Mouse (Mus musculus): ENCODE results near the gene Uvrag.

The Uvrag gene

DNA sequence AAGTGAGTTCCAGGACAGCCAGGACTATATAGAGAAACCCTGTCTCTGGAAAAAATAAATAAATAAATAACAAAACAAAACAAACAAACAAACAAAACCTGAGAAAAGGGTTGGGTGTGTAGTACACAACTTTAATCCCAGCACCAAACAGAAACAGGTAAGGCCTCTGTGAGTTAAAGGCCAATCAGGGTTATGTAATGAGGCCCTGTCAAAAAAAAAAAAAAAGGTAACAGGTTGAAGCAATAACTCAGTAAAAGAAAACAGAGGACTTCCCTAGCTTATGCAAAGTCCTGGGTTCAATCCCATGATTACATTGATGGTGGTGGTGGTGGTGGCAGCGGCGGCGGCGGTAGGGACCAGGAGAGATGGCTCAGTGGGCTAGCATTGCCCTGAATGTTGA, 3.4 kb downstream of the Uvrag start:
- no peak for DNase-seq

DNA sequence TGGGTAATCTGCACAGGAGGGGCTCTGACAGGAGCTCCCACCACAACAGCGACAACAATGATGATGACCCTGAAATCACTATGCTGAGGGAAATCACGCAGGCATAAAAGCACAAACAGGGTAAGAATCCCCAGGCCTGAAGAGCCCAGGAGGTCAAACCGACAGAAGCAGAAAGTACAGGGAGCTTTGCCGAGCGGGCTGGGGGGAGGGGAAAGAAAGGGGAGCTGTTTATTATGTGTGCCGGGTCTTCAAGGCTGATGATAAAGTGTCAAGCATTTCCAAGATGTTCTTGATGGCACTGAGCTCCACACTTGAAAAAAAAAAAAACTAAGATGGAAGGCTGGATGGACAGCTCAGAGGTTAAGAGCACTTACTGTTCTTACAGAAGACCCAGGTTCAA, 4.2 kb downstream of the Uvrag start:
- DNase-seq, result no peak

DNA sequence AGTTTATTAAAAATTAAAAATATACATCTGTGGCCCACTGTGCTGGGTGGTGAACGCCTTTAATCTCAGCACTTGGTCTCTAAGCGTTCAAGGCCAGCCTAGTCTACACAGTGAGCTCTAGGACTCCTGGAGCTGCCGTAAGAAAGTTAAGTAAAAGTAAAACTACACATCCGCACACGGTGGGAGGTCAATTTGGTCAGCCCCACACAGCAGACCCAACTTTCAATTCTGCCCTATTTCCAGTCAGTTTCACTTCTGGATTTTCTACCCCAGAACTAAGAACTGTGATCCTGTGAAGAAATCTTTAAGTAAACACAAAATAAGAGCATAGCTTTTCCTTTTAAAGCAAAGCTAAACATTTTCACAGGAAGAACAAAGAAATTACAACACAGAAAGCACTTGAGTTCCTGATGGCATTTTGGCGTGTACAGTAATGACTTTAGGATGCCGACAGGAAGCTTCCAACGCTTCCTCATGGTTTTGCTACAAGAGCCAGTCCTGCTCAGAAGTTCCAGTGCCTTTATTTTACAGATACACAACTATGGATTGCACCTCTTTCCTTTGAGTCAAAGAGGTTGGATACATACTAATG, 7.0 kb downstream of the Uvrag start:
- no peak for DNase-seq

DNA sequence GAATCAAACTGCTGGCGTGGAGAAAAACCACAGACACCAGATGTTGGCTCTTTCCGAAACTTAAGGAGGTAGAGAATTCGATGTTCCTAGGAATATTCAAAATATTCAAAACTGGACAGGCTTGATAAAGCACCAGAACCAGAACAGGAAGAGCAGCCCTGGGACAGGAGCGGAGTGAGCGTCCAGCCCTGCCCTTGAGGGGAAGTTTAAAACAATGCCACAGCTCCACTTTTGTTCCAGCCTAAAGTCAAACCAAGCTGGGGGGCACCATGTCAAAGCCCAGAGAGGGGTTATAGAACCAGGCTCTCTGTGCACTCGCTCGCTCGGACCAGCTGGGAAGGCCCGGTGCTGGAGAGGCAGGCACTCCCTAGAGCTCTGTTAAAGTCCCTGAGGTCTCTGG, 8.3 kb downstream of the Uvrag start:
- no peak for DNase-seq

DNA sequence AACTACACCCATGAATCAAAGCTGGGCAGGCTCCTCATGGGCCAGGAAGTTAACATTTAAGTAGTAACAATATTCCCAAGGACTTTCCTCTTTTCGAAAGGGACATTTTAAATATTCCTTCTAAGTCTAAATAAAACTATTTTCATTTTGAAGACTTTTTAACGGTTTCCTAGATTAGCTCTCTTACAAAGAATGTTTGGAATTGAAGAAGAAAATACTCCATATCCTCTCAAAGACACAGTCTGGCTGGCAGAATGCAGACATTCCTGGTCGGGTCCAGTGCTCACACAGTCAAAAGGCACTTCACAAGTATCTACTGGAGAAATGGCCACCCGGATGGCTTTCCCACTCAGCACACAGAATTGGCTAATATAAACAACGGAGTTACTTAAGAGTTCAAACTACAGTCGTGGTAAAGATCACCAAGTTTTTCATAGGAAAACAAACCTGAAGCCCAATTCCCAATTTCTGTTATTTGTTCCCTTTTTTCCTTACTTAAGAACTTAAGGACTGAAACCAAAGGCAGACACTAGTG, 9.1 kb downstream of the Uvrag start:
- DNase-seq, result peak in 1 of 2 experiments; percentile 59

DNA sequence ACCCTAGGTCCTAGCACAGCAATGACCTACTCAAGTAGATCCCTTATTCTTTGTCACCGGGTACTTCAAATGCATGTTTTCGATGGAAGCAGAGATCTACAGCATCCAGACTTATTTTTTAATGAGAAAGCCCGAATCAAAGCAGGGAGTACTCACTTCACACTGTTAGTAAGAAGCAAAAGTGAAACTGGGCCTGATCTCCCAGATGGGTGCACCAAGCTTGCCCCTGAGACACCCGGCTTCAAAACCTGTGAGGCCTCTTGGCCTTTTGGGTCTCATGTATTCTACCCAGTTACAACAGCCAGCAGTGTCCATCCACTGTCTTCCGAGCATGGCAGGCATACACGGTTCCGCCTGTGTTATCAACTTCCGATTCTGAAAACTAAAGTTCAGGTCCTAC, 12.0 kb downstream of the Uvrag start:
- DNase-seq, result no peak

DNA sequence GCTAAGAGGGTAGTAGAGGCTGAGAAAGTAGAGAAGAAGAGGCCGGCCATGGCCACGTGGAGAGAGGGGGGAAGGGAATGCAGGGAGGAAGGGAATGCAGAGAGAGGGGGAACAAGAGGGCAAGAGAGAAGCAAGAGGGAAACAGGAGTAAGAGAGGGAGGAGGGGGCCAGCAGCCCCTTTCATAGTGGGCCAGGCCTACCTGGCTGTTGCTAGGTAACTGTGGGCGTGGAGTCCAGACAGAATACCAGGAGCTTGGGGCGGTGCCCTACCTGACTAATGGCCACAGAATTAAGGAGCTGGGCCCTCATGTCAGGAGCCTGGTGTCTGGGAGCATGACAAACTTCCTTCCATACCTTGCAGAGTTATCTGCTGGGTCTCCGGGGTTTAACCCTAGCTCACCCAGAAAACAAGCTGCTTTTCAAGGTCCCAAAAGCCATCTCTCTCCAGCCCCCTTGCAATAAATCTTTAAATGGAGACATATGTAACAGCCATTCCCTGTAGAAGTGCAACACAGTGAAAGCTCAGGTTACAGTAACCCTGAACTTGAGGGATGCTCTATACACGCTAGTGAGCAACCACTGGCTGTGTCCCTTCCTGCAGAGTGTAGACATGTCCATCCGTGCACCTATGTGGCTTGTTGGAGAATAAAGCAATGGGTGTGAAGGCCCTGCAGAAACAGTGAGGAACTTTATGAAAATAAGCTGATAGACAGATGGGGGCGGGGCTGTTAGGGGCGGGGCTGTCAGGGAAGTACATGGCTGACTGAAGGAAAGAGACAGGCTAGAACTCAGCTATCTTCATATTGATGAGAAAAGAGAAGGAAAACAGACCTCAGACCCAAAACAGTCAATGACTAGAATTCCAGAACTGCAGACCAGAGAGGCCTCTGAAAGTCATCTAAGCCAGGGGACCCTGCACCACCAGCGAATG, 12.7 kb downstream of the Uvrag start:
- DNase-seq, result peak; percentile 42 to 59

DNA sequence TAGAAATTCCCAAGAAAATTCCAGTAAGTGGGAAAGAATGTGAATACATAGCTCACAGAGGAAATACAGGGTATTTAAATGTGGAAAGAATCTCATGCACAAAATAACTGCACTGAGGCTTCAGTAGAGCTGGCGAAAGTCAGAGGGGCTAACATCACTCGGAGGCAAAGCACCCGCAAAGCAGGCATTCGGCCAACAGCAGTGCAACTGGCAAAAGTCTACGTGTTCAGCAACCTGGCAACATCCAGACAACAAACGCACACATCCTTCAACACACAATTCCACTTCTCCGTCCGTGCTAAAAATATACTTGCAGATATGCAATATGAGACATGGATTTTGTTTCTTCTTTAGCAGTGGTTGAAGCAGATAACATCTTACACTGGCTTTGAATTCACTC, 14.9 kb downstream of the Uvrag start:
- peak in 1 of 2 experiments; percentile 57 for DNase-seq

DNA sequence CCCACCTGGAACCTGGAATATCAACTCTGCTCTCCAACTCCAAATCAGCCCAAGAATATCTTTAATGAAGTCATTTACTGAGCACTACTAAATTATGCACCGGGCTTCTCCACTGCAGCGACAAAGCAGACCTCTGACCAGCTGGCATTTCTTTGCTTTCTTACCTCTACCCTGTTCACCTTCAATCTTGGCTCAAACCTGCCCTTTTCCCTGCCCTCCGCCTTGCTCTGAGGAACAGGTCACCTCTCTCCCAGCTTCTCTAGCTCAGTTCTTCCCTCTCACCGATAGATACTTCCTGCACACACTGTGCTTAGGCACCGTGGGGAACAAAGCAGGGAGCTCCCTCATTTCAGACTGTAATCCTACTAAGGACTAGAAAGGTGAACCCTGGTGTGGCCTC, 18.3 kb downstream of the Uvrag start:
- no peak for DNase-seq

DNA sequence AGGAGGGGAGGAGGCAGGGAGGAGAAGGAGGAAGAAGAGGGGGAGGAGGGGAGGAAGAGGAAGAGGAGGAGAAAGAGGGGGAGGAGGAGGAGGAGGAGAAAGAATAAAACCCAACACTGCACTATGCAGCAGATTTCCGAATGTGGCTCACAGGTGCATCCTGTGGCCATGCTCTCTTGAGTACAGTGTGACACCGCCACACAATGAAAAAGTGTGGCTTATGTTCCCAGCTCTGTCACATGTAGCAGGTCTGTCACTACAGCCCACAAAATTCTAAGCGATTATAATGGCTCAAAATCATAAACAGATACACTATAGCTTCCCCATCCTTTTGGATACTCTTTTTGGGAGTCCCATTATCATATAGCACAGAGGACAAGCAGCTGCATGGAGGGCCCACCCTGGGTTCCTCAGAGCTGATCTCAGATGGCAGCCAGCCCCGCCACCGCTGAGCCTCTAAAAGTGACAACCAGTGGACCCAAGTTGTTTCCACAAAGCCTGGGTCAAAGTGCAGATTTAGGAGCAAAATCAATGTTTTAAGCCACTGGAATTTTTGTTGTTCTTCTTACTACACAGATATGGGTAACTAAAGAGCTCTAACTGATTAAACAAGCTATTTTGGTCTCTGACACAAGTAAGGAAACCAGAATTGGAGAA, 19.9 kb downstream of the Uvrag start:
- no peak for DNase-seq

DNA sequence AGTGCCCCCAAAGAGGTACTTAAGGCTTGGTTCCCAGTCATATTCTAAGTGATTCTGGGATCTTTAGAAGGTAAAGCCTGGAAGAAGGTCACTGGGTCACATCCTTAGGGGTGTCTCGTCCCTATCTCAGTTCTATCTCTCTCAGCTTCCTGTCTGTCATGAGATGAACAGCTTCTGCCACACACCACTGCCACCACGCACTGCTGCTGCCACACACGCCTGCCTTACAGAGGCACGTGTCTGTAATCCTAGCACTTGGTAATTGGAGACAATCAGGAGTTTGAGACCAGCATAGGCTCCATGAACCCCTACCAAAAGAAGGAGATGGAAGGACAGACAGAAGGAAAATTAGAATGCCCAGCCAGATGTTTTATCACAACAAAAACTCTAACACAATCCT, 20.9 kb downstream of the Uvrag start:
- DNase-seq, result no peak

DNA sequence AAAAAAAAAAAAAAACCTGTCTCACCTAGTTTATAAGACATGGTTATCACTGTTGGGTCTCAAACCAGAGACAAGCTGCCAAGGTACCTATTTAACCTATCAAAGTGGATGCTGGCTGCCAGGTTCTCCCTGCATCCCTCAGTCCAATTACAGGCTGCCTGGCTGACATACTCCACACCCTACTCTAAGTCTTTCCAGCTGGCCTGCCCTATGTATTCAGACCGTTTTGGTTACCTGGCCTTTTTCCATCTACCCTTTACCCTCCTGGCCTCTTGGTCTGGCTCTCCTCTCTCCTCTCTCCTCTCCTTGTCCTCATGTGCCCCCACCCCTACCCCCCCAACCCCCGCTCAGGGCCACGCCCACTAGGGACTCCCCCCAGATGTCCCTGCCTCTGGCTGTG, 24.2 kb downstream of the Uvrag start:
- no peak for DNase-seq

DNA sequence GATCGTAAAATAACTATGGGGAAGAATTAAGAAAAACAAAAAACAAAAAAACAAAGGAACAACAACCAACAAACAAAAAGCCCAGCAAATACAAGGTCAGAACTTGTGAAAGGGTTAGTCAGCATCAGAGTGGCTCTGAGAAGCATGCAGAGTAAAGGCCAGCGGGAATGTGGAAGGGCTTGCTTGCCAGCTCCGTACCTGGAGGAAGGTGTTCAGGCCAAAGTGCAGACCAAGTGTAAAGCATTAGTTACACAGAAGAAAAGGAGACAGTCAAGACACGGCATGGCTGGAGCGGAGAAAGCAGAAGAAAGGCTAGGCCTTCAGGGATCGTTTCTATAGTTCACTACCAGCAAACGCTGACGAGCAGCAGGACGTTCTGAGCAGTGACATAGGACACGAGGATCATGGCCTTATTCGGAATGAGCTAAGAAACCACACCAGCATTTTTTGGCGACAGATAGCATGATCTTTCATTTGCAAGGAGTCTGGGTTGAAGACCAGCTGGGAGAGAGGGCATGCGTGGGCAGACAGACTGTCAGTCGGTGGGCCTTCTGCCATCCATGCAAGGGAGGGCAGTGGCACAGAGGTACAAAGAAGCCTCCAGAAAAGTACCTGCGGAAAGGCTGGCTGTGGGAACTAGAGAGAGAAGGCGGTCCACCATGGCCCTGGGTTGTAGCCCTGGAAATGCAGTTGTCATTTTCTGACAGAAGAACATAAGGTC, 26.8 kb downstream of the Uvrag start:
- DNase-seq, result no peak

DNA sequence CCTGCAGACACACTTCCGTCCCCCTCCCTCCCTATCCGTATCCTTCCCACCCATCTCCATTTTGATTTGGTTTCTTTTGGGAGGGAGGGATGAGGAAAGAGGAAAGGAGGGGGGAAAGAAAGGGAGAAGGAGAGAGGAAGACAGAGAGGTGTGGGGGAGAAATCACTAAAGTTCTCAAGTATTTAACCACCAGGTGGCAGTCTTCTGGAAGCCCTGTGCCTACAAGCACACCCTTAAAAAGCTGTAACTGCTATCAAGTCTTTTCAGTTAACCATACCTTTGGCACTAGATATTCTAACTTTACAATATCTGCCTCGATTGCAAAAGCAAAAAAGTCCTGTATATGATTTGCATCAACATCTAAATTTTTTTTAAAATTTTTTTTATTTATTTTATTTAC, 33.4 kb downstream of the Uvrag start:
- no peak for DNase-seq

DNA sequence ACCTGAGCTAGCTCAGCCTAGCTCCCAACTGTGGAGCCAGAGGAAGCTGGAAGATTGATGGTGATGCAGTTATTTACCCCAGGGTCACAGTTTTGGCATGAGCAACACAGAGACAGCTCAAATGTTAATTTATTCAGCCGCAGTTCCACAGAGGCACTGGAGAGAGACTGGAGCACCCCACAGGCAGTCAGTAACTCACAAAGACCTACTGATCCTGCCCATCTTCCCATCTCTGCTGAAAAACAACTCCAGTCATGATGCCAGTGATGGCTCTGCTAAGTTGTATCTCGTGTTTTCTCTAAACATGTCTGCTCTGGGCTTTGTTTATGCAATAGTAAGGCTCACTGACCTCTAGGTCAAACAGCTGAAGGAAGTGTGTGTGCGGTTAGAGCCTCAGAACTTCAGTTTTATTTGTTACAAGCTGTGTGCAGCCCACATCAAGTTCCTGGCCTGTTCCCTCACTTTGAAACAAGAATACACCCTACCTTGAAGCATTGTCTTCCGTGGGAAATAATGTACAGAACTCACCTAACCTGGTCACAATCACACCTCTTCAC, 34.1 kb downstream of the Uvrag start:
- DNase-seq, result no peak

DNA sequence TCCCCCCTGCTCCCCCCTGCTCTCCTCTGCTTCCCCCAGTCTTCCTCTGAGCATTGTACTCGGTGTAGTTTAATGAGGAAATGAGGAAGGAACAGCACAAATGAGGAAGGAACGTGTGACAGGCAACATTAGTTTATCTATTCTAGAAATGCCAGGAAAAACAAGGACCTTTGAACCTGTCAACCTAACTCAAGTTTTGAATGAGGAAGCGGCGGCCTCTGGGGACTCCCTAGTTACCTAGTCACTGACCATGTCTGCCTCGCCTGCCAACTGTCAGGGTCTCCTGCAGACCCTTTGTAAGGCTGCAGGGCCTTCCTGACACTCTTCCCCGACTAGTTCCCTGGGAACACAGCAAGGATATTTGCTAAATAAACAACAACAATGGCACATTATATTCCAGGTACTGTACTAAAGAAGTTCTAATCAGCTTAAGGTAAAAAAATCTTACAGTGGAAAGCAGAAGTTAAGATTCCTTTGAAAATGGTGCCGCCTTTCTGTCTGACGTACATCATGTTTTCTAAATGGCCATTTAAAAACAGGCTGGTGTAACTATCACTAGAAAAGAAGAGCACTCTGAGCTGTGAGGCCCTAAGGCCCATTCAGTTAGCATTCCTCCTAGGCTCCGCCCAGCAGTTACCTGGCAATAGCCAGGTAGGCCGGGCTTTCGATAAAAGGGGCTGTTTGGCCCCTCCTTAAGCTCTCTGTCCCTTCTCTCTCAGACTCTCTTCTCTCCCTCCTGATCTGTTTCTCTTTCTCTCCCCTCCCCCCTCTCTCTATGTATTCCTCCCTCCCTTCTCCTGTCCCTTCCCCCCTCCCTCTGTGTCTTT, 39.0 kb downstream of the Uvrag start:
- DNase-seq, result no peak

DNA sequence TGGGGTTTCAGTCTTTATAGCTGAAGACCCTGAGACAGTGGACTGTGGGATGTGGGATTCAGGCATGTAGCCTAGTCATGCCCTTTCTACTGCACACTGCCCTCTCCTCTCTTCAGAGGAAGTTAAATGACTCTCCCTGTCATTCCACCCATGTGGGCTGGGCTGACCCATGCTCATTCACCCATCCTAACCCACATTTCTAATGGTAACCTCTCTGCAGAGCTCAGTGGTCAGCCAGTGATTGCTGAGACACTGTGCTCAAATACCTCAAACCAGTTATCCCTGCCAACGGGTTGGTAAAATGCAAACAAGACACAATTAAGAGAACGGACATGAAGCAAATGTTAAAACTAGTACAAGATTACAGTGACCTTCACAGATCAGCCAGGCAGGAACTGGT, 39.9 kb downstream of the Uvrag start:
- DNase-seq, result no peak

DNA sequence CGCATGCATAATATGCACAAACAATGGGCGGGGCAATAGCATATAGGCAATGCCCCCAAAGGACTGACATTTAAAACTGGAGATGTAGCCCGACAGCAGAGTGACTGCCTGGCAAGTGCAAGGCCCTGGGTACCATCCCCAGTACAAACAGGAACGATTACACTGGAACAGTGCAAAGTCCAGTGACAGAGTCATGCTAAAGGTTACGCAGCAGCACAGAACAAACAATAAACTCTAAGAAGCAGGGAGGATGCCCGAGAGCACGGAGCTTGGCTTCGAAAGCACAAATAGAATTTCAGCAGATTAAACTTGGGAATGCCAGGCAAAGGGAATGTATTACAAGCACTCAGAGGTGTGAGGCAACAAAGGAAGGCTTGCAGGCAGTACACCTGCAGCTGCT, 40.4 kb downstream of the Uvrag start:
- DNase-seq, result no peak

DNA sequence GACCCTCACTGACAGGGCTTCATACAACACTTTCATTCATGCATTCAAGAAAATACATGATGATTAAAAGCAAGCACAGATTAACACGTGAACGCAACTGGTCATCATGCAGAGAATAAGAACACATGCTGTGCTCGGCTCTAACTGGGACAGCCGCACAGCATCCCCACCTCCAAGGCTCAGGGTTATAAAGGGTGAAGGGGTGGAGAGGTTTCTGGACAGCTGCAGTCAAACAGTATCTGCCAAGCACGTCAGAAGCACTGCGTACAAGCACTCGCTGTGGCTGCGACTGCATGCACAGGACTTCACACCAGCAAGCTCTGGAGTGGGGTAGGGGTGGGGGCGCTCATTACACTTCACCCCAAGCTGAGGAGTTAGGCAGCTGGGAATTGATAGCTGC, 40.9 kb downstream of the Uvrag start:
- no peak for DNase-seq

DNA sequence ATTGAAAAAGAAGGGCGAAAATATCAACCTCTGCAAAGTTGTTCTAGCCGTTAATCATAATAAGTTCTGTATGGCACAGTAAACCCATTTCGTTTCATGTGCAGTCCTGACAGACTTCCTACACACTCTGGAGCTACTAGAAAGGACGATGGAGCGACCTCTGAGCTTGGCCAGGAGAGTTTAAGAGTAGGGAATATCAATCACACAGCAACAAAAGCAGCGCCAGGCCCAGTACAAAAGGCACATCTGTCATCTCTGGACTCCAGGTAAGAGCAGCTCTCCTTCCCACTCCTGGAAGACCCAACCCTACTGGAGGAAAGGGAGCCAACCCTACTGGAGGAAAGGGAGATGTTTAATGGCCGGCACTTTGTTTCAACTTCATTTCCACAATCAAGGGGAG, 43.2 kb downstream of the Uvrag start:
- no peak for DNase-seq

DNA sequence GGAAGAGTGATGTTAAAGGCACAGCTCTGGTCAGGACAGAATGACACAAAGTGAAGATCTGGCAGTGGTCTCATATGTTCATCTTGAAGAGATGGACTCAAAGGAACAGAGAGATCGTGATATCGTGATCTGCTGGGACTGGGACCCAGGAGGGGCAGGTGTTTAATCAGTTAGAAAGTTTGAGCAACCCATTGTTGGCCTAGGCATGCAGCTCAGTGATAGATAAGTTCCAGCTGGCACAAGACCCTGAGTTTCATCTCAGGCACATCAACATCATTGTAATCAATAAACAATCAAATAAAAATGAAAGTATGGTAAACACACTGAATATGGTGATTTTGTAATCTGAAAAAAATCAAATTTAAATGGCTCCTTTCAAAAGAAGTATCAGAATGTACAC, 43.8 kb downstream of the Uvrag start:
- DNase-seq, result no peak

DNA sequence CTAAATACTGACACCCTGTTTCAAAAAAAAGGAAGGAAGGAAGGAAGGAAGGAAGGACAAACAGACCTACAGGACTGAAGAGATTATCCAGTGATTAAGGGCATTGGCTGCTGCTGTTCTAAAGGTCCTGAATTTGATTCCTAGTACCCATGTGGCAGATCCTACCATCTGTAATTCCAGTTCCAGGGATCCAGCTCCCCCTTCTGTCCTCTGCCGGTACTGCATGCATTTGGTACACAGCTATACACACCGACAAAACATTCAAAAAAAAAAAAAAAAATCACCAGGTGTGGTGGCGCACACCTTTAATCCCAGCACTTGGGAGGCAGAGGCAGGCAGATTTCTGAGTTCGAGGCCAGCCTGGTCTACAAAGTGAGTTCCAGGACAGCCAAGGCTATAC, 45.8 kb downstream of the Uvrag start:
- DNase-seq, result peak in 1 of 2 experiments; percentile 41
